Mouse (Mus musculus): ENCODE data around the gene Afap1l2.

Afap1l2 gene

DNA sequence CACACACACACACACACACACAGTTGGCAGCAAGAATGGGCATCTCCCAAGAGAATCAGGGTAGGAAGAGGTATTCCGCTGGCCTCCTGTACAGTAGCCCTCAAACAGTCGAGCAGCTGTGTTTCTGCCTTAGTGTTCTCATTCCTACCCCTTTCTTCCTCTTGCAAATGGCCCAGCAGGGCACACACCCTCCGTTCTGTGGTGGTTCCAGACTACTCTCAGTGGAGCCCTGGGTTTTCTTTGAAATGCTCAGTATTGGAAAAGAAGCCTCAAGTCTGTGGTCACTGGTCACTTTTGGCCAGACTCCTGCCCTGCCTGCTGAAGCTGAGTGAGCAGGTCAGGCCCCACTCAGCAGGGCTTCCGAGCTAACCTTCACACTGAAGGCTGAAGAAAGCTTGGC, 1.6 kb upstream of the Afap1l2 start:
- in situ Hi-C loops (cut with MboI, MseI) = loop anchor here (5.0 kb wide), 1 partner anchor 87 kb away; no protein-coding TSS in a partner anchor

DNA sequence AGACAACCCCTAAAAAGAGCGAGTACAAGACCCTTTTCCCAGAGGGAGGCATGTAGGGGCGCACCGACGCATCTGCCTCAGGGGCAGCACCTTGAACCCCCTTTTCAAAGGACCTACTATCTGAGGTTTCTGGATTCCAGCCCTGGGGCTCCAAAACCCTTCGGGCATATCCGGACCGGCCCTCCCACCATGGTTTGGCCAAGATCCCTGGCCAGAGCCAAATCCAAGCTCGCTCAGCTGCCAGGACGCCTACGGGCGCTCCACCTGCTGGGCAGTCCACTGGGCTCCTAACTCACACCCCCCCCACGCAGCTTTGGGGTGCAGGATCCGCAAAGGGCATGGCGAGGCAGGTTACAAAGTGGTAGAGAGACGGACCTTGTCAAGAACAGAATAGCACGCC, 737 bp downstream of the Afap1l2 start:
- in situ Hi-C loops (cut with MboI, MseI) = loop anchor here (5.0 kb wide), 1 partner anchor 85 kb away; no protein-coding TSS in a partner anchor

DNA sequence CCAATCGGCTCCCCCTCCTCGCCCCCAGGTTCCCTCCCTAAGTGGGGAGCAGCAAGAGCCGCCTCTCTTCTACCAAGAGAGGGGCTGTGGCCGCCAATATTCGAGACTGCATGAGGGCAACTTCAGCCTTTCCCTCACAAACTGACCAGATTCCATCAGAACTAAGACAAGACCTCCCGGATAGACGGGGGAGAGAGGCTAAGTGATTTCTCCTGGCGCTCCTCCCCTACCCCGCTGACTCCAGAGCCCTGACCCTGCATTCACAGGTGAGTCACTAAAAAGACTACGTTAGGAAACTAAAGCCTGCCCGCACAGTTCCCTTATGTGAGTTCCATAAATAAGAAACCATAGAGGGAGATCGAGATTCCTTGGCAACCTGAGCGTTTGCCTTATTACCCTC, 1.2 kb downstream of the Afap1l2 start:
- in situ Hi-C loops (cut with MboI, MseI) = loop anchor here (5.0 kb wide), 1 partner anchor 85 kb away; no protein-coding TSS in a partner anchor

DNA sequence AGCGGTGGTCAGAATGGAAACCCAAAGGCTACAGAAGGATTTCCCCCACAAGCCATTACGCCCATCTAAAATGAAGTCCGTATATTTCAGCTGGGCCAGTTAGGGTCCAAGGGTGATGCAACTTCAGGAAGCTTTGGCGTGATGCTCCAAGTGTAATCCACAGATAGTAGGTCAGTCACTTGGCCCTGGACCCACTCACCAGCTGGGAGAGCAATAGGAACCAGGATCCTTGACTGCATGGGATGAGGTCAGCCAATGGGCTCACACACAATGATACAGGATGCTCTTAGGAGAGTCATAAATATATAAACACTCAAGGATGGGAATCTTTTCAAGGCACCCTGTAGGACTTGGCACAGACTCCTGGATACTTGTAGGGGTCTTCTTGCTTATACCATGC, 3.0 kb downstream of the Afap1l2 start:
- in situ Hi-C loops (cut with MboI, MseI) = loop anchor here (5.0 kb wide), 1 partner anchor 83 kb away; no protein-coding TSS in a partner anchor

DNA sequence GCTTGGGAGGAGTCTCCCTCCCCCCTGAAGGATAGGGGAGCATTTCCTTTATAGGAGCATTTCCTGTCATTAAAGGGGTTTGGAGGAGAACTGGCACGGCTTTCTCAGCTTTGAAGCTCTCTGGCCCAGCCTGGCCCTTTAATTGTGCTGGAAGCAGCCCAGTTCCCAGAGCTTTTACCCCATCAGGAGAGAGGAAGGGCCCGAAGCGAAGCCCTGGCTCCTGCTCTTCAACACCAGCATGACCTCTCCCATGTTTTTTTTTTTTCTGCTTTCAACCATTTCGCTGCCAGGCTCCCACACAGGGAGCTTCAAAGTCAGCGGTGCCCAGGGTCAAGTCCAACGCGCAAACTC, 4.6 kb downstream of the Afap1l2 start:
- in situ Hi-C loops (cut with MboI, MseI) = no loop called here

DNA sequence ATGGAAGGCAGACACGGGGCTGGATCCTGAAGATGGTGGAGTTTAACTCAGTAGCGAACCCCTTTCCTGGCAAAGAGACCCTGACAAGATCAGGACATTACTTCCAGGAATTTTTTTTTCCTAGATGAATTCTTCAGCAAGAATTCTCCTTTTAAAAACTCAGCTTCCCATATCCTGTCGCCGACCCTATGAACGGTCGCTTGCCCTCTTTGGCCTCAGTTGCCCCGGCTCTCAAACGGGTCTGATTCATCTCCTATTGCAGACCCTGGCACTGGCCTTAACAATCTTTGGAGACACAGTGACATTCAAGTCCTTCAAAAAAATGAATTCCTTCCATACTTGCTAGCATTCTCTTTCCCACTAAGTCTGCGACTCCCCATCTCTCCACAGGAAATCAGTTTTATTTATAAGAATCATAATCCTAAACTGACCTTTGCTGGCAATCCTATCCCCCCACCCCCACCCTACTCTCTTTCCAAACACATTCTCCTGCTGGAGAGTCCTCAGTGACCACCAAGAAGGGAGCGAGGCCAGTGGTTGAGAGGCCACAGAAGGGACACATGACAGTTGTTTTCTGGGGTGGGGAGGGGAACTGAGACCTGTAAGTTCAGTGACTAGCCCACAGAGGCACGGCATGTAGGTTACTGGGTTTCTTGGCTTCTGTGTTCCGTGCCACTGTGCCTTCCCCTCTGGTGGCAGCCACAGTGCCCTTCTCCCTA, 5.1 kb downstream of the Afap1l2 start:
- in situ Hi-C loops (cut with MboI, MseI) = no loop called here

DNA sequence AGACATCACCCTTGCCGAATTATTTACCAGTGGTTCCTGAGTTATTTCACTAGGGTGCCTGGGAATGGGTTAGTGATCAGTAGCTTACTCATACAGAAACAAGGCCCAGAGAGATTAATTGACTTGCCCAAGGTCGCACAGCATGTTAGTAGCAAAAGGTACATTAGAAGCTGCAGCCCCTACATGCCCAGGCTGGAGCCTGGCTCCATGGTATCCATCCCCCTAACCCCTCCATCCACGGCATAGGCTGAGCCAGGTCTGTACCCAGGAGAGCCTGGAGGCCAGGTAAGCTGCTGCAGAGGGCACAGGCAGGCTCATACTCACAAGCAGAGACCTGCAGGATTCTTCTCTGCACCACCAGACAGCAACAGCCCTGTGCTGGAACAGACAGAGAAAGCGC, 6.1 kb downstream of the Afap1l2 start:
- in situ Hi-C loops (cut with MboI, MseI) = no loop called here

DNA sequence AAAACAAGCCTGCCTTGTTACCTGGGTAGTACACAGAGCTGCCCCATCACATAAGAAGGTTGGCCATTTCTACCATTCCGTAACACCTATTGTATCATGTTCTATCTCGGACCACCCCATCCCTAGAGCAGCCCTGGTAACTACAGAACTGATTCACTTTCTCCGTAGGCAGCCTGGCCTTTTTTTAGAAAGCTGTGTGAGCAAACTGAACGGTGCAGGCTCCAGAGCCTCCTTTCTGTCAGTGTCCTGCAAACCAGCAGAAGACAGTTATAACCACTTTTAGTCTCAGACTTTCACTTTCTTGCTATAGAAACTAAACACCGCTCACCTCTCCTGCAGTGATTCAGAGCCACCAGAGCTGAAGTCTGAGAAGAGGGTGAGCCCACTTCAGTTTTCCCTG, 7.4 kb downstream of the Afap1l2 start:
- in situ Hi-C loops (cut with MboI, MseI) = no loop called here

DNA sequence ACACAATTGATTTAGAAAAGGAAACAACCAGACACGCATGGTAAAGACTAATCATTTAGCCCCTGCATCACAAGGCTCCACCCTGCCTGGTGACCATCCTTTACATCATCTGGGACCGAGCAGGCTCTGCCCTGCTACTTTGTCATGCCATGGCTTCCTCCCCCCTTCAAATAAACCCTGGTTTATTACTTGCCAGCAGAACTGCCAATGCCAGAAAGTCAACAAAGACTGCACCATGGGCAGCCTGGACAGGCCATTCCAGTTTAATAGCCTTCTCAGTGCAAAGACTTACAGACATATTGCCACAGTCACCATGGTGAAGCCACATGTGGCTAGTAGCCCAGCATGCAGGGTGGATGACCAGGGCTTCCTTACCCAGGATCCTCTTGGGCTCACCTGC, 8.2 kb downstream of the Afap1l2 start:
- in situ Hi-C loops (cut with MboI, MseI) = no loop called here

DNA sequence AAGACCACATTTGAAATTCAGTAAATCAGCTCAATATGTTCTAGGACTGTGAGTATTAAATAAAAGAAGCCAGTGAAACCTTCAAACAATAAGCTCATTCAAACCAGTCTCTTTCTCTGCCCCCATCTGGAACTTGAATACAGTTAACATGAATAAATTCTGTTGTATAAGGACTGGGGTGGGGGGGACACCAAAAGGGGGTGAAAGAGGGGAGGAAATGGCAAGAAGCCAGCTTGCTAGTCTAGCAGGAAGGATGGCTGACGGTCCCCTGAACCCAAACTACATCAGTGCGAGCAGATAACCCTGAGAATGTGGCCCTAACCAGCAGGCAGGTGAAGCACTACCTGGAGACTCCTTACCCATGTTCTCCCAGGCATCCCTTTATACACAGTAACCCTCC, 9.1 kb downstream of the Afap1l2 start:
- in situ Hi-C loops (cut with MboI, MseI) = no loop called here

DNA sequence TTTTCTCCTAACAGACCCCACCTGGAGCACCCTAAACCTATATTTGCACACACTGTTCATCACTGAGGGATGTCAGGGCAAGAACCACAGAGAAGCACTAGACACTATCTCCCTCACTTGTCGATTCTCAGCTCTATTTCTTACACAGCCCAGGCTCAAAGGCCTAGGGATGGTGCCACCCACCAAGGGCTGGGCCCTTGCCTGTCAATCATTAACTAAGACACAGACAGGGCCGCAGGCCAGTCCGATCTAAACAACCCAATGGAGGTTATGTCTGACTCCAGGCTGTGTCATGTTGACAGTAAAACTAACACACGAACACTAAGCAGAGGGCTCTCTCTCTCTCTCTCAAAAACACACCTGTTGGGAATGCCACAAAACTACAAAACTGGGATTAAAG, 9.7 kb downstream of the Afap1l2 start:
- in situ Hi-C loops (cut with MboI, MseI) = no loop called here

DNA sequence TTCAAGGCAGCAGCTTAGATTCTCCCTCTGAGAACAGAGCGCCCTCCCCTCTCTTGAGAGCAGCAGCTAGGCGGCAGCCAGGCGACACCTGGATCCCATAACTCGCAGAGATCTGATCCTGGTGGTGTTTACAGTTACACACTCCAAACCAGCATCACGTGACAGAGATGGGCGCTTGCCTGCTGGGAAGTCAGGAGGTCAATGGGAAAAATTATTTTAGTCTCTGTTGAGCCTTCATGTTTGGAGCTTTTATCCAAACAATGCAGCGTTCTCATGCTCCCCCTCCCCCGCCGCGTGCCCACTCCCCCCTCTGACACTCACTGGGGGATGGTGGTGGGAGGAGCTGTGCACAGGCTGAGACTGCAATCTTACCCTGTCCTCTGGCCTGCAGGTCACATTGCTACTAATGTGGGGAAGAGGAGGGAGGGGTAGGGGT, 10.8 kb downstream of the Afap1l2 start:
- in situ Hi-C loops (cut with MboI, MseI) = no loop called here

DNA sequence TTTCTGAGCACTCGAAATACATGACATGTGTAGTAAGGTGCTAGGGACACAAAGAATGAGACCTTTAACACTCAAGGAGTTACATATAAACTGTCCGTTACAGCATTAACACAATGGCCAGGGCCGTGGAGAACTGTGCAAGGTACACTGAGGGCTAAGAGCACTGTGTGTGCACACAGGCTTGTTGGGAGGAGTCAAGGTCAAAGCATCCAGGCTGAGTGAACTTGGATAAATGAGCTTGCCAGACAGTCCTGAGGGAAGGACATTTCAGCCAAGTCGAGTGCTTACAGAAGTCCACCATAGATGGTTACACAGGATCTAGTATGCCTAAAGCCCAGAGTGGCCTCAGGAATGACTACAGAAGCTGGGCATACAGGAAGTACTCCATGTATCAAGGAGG, 12.6 kb downstream of the Afap1l2 start:
- in situ Hi-C loops (cut with MboI, MseI) = no loop called here

DNA sequence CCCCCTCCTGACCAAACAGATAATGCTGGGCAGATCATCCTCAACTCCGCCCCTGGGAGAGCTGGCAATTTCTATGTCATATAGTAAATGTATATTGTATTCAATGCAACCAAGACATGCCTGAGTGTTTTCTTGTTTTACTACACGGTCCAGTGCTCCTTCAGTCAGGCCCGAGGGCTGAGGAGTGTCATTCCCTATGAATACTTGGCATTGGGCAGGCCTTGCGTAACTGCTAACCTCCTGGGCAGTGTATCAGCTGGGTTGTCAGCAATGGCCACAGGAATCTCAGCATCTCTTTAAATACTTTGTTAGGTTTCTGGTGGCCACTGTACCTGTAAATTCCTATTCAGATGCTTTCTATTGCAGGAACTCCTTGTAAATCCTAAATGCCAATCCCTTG, 13.4 kb downstream of the Afap1l2 start:
- in situ Hi-C loops (cut with MboI, MseI) = no loop called here

DNA sequence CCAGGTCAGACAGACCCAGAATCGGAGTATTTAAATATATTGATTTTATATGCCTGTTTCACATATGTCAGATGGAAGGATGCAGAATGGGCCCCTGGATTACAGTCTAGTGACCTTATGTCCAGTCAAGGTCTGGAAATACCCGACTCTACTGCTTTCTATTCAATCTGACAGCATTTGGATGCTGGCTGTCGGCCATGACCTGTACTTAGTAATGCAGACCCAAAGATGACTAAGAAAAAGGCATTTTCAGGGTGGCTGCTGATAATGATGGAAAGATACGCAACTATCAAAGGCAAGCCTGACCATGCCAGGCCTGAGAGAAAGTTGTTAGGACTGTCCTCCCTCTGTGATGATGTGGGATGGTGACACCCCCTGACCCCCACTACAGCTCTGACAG, 14.3 kb downstream of the Afap1l2 start:
- in situ Hi-C loops (cut with MboI, MseI) = no loop called here

DNA sequence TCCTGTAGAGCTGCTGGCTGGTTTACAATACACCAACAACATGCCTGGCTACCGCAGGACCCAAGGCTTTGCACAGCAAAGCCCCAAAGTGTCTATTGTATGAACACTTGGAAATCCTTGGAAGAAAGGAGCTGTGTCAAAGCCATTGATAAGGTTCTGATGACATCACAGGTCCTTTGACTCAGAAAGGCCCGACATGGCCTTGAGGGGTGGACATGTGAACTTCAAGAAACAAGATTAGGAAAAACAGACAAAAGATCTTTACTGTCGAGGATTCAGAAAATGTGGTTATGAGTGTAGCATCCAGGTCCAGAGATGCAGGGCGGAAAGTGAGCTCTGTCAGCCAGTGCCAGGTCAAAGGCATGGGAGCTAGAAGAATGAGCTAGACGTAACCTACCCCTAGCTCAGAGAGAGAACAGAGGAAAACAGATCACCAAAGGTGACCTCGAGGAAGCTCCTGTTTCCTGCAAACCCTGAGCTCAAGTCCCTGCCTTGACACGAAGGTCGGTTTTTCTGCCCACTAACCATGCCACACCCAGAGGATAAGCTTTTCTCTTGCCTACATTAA, 15.0 kb downstream of the Afap1l2 start:
- in situ Hi-C loops (cut with MboI, MseI) = no loop called here

DNA sequence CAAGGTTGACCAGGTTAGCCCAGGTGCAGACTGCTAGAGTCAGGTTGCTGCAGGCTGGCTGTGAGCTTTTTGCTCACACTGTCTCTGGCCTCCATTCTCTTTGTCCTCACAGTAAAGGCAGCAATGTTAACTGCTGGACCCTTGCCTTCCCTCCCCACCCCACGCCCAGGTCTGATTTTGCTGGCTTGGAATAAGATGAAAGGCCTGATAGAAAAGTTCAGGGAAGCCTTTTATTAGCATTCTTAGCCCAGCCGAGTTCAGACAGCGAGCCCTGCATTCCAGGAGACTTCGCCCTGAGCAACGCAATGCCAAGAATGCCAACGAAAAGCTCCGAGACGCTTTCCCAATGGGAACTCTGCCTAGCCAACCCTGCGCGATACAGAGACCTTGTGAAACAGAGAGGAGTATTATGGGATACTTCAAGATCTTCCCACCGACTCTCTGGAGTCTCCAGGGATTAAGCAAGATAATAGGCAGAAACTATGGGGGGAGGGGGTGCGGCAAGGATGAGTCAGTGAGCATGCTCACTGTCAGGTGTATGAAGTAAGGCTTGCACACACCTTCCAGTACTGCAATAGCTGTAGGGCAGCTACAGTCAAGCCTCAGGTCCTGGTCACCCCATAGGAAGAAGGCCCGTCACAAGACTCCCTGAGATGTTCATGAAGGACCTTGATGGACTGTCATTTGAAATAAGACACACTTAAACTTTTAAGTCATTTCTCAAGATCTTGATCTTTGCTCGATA, 17.5 kb downstream of the Afap1l2 start:
- in situ Hi-C loops (cut with MboI, MseI) = no loop called here

DNA sequence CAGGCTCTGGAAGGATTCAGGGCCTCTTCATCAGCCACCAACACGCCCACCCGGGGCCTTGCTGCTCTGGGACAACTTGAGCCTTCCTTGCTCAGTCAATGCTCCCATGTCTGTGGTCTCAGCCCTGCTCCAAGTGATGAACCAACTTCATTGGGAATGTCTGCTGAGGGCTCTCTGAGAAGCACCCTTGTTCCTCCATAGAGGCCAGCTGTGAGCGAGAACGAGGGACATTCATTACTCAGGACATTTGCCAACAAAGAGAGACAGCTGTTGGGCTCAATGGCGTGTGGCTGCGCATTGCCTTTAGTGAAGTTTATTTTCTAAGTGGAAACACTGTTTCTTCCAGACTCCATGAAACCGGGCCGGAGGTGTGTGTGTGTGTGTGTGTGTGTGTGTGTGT, 18.9 kb downstream of the Afap1l2 start:
- in situ Hi-C loops (cut with MboI, MseI) = no loop called here

DNA sequence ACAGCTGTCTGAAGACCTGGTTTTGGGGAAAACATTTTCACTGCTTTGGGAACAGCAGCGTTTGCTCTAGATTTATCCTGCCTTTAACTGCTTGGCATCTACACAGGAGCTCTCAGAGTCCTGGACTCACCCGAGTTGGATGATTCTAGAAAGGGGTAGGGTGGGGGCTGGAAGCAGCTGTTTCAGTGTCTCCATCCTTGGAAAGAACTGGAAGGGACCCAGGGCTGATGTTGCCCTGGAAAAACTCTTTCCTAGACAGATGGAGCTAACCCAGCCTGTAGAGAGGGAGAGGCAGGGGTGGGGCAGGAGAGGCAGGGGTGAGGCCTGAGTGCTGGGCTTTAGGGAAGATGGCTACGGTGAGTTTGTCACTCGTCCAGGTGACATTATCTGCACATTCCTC, 23.8 kb downstream of the Afap1l2 start:
- in situ Hi-C loops (cut with MboI, MseI) = no loop called here

DNA sequence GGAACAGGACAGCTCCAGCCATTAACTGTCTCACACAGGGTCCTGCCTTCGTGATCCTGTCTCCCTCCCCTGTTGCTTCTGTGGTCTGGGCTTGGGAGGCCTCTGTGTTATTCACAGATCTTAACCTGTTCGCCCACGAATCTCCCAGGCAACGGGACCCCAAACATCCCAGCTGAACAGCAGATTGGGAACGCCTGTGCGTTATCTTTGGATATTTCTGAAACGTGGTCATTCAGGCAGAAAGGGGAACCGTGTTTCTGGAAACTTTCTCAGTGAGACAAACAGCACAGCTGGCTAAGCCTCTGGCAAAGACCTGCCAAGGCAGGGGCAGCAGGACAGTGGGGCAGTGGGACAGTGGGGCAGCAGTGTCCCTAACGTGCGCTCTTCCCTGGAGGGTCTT, 24.3 kb downstream of the Afap1l2 start:
- in situ Hi-C loops (cut with MboI, MseI) = no loop called here

DNA sequence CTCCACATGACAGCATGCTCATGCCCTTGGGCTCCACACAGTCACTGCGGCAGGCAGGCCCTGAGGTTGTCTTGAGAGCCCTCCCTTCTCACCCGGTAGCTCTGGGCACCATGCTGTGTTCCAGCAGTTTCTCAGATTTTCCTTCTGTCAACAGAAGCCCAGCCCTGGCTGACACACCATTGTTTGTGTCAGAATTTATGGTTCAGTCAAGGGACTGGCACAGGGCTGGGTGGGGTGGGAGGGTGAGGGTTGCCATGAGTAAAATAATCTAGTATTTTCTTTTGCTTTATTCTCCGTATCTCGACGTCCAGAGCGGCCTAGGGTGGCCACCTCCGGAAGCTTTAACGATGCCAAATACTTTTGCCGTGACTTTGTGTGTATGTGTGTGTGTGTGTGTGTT, 26.3 kb downstream of the Afap1l2 start:
- in situ Hi-C loops (cut with MboI, MseI) = no loop called here

DNA sequence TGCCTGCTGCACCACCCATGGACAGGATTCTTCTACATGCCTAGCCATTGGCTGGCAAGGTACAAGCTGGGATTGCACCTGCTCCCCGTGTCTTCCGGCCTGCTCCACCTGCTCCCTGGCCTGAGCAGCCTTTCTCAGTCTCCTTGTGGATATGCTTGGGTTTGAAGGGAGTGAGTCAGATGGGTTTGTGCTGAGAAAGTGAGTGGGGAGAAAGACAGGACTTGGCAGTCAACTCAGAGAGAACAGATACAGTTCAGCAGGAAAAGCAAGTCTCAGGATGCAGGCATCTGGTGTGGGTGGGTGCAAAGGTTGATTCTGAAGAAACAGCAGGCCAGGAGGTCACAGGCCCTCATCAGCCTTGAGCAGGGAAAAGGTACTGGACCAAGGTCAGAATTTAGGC, 27.2 kb downstream of the Afap1l2 start:
- in situ Hi-C loops (cut with MboI, MseI) = no loop called here

All from T-helper 1 cell (primary cell).